Mouse (Mus musculus): ENCODE data around the gene Dglucy. TPM values are rescaled to one million over a fixed set of nuclear protein-coding genes. Genes with fewer than 3 reads are reported as not detected.

Dglucy gene
- polyA plus RNA-seq, 1 experiment from 2014 or later, result 2.8 TPM

DNA sequence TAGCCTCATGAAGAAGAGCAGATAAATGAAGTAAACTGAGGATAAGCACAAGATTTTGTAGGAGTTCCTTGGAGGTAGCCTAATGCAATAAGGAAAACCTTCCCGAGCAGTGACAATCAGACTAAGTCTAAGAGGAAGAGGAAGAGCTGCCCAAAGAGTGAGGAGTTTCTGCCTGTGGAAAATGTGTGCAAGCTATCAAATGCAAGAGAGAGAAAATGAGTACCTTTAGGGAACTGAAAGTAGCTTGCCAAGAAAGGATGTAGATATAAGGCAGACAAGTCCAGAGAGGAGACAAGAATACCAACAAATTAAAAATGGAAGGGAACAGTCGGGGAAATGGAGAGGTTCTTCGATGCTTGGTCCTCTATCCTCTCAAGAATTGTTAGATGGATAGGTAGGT lies 106.7 kb downstream of the Dglucy start:
- H3K4me3 ChIP-seq, result no peak overlapping the region
- no peak overlapping the region for H3K4me2 ChIP-seq
- H3K9me3 ChIP-seq (replicated peaks), result no peaks in the 10 kb centered on the region
- H3K27me3 ChIP-seq (replicated peaks), result peaks cover 16% of the 10 kb centered on the region
- H3K36me3 ChIP-seq, result no peaks in the 10 kb centered on the region
- no peak for ATAC-seq (ENCODE audit: insufficient number of reproducible peaks, low FRiP score)
- WGBS, result 81% methylated on average over 3 of the region's 3 CpGs
- H3K9ac ChIP-seq, result no peak overlapping the region
- no peak overlapping the region for H3K27ac ChIP-seq (ENCODE audit: poor library complexity, severe bottlenecking)
- H3K4me1 ChIP-seq (replicated peaks), result 0 out of 2 replicates have a peak, but pooled peaks cover 2% of the 10 kb centered on the region

DNA sequence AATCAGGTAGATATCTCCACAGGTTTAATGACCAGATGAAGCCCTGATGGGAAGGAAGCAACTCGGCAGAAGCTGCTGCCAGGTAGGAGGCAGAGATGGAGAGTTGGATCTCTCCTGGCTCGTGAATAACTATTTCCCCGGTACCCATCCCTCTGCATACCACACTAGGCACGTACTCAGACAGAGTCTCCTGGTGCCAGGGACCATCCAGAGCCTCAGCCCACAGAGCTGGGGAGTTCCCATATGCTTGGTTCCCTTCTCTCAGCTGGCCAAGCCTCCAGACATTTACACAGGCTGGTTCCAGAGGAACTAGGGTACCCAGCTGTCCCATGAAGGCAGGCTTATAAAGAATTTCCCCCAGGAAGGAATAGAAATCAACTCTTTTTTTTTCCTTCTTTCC lies 108.0 kb downstream of the Dglucy start:
- H3K9me3 ChIP-seq (replicated peaks), result 0 out of 2 replicates have a peak, but pooled peaks cover 4% of the 10 kb centered on the region
- no peak overlapping the region for H3K4me2 ChIP-seq
- H3K9ac ChIP-seq, result no peak overlapping the region
- no peaks in the 10 kb centered on the region for H3K36me3 ChIP-seq
- WGBS, result 80% methylated on average over 4 of the region's 4 CpGs
- no peak overlapping the region for H3K4me3 ChIP-seq
- peaks cover 16% of the 10 kb centered on the region for H3K27me3 ChIP-seq (replicated peaks)
- no peak overlapping the region for H3K27ac ChIP-seq (ENCODE audit: poor library complexity, severe bottlenecking)
- ATAC-seq (ENCODE audit: insufficient number of reproducible peaks, low FRiP score), result no peak
- 0 out of 2 replicates have a peak, but pooled peaks cover 2% of the 10 kb centered on the region for H3K4me1 ChIP-seq (replicated peaks)

DNA sequence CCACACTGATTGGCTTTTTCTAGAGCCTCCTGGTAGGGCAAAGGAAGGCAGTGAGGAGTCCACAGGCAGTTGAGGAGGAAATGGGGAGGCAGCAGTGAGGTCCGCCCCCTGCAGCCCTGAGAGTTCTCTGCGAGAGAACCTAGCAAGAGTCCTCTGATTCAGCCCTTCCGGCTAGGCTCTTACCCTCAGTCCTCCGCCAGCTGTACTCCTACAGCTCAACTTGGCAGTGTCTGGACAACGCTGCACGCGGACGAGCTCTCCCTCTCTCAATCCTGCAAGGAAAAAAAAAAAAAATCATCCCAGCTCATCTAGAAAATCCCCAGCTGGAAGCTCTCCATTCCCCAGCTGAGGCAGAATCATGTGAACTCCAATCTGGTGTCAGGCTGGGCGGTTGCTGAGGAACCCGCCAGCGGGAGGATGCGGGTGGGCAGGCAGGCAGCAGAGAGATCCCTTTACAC lies 109.0 kb downstream of the Dglucy start:
- ATAC-seq (ENCODE audit: insufficient number of reproducible peaks, low FRiP score), result no peak
- Histone ChIP-seq H3K4me1 (replicated peaks) (0 out of 2 replicates have a peak, but pooled peaks cover 2% of the 10 kb centered on the region), H3K27me3 (replicated peaks) (peaks cover 16% of the 10 kb centered on the region), H3K27ac (ENCODE audit: poor library complexity, severe bottlenecking) (no peak overlapping the region), H3K4me3 (no peak overlapping the region), H3K9me3 (replicated peaks) (0 out of 2 replicates have a peak, but pooled peaks cover 4% of the 10 kb centered on the region), H3K9ac (no peak overlapping the region), H3K4me2 (no peak overlapping the region), H3K36me3 (no peaks in the 10 kb centered on the region)
- WGBS, result 35% methylated on average over 12 of the region's 12 CpGs

DNA sequence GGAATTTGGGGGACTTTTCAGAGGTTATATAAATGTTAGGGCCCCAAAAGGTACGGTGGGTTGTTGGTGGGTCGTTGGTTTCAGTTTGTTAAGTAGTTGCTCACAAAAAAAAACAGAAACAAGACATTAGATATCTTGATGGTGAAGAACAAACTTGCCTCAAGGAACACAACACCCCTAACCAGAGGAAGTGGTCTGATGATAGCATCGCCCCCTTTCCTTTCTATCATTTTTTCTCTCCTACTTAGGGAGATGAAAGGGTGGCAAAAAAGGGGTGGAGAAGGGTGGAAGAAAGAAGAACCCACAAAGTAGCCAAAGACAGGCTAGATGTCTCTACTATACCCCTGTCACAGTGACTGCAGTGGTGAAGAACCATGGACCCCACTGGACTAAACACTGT lies 111.7 kb downstream of the Dglucy start:
- WGBS, result 81% methylated on average over 3 of the region's 3 CpGs
- no peak for ATAC-seq (ENCODE audit: insufficient number of reproducible peaks, low FRiP score)
- no peak overlapping the region for H3K9ac ChIP-seq
- 0 out of 2 replicates have a peak, but pooled peaks cover 4% of the 10 kb centered on the region for H3K9me3 ChIP-seq (replicated peaks)
- no peaks in the 10 kb centered on the region for H3K36me3 ChIP-seq
- no peak overlapping the region for H3K4me2 ChIP-seq
- H3K27ac ChIP-seq (ENCODE audit: poor library complexity, severe bottlenecking), result no peak overlapping the region
- peaks cover 15% of the 10 kb centered on the region for H3K27me3 ChIP-seq (replicated peaks)
- no peak overlapping the region for H3K4me3 ChIP-seq
- 0 out of 2 replicates have a peak, but pooled peaks cover 2% of the 10 kb centered on the region for H3K4me1 ChIP-seq (replicated peaks)

DNA sequence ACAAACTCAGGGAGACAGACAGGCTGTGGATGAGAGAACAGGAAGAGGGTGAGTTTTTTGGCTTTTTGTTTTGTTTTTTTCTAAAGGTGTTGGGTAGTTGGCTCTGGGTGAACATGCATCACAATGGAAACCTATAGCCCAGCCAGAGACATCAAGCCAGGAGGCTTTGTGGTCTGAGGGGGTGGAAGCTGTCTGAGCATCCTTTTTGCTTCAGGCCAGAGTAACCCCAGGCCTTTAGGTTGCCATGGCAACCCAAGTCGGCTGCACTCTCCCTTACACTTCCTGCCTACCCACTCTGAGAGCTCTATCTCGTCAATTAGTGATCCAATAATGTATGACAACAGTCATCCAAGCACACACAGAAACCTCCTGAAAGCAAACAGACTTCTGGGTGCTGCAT lies 116.6 kb downstream of the Dglucy start:
- 21% methylated on average over 2 of the region's 2 CpGs for WGBS

DNA sequence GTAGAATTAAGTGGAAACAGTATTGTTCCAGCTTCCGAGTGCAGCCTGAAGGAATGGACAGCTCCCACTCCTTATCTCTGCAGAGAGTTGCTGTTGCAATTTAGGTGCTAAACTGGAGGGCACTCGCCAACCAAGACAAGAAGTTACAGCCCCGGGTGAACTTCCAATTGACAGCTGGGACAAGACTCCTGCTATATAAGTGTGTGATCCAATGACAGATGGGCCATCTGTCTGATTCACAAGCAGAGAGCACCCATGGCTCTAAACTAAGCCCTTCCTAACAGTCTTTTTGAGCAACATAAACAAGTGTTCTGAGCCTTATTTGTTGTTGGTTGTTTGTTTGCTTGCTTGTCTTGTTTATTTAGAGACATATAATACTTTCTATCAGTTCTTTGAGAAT lies 117.8 kb downstream of the Dglucy start:
- no peak for ATAC-seq (ENCODE audit: insufficient number of reproducible peaks, low FRiP score)
- Histone ChIP-seq H3K9ac (no peak overlapping the region), H3K9me3 (replicated peaks) (no peaks in the 10 kb centered on the region), H3K4me2 (no peak overlapping the region), H3K4me3 (no peak overlapping the region), H3K27ac (ENCODE audit: poor library complexity, severe bottlenecking) (no peak overlapping the region), H3K27me3 (replicated peaks) (peaks cover 61% of the 10 kb centered on the region), H3K36me3 (no peaks in the 10 kb centered on the region), H3K4me1 (replicated peaks) (peaks cover 15% of the 10 kb centered on the region)
- 17% methylated on average over 3 of the region's 3 CpGs for WGBS

More for the DNA sequence above, 116.6 kb downstream of the Dglucy start:
- Histone ChIP-seq H3K9me3 (replicated peaks) (0 out of 2 replicates have a peak, but pooled peaks cover 4% of the 10 kb centered on the region), H3K27ac (ENCODE audit: poor library complexity, severe bottlenecking) (no peak overlapping the region), H3K27me3 (replicated peaks) (peaks cover 50% of the 10 kb centered on the region), H3K4me3 (no peak overlapping the region), H3K9ac (no peak overlapping the region), H3K36me3 (no peaks in the 10 kb centered on the region), H3K4me2 (no peak overlapping the region), H3K4me1 (replicated peaks) (peaks cover 15% of the 10 kb centered on the region)
- ATAC-seq (ENCODE audit: insufficient number of reproducible peaks, low FRiP score), result no peak

DNA sequence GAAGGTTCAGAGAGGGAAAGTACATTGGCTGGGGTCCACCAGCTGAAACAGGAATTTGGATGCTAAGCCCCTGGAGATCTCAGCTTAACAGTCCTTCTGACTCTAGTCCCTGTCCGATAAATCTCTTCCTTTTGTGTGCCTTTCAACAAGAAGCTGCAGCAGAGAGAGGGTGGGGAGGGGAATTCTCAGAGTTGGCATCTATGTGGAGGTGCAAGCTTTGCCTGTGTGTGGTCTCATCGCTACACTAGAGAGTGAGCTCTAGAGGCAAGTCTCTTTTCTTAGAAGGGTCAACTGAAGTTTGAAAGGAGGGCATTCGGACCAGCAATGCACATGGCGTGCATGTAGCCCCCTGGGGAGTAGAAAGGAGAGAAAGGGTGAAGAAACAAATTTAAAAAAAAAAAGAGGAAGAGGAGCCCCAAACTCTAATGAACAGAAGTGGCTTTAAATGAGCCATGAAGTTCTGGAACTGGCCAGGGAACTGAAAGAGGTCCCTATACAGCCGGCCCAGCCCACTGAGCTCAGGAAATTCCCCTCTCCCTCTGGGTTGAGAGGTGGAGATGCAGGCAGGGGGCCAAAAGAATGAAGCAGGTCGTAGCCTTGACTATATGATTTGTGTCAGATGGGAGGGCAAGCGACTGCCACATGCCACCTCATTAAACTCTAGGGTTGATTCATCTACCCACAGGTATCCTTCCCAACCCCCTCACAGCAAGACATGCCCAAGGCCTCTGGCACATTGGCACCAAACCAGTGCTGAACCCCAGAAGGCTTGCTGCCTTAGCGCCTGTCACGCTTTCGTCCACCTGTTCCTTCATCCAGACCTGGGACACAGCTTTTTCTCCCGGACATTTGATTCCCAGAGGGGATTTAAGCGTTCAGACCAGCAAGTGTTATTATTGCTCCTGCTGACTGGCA lies 119.1 kb downstream of the Dglucy start:
- Histone ChIP-seq H3K9me3 (replicated peaks) (no peaks in the 10 kb centered on the region), H3K4me1 (replicated peaks) (peaks cover 15% of the 10 kb centered on the region), H3K27ac (ENCODE audit: poor library complexity, severe bottlenecking) (no peak overlapping the region), H3K4me2 (peak overlapping the region; percentile 73; the same call in 1 of the 2 replicates), H3K9ac (no peak overlapping the region), H3K4me3 (no peak overlapping the region), H3K27me3 (replicated peaks) (peaks cover 74% of the 10 kb centered on the region), H3K36me3 (no peaks in the 10 kb centered on the region)
- WGBS, result 52% methylated on average over 12 of the region's 12 CpGs
- no peak for ATAC-seq (ENCODE audit: insufficient number of reproducible peaks, low FRiP score)

DNA sequence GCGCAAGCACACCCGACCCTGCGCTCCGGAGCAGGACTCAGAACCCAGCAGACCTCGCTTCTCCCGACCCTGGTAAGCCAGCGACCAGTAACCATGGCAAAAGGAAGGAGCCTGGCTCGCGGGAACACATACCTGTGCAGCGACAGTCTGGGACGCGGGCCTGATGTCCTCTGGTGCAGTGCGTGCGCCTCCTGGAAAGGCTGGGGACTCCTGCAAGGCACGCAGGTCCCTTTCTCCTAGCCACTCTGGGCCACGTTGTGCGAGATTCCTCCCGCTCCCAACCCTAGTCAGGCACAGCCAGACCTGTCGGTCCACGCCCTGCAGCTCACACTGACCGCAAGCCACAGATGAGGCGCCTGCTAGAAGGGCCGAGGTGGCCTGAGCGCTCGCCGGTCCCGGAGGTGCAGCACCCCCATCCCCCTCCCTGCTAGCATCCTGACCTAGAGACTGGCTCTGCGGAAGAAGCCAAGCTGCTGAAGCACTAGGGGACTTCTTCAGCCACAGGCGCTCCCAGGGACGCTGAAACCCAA lies 120.3 kb downstream of the Dglucy start:
- peak overlapping the region; percentile 40 for H3K4me3 ChIP-seq
- H3K27ac ChIP-seq (ENCODE audit: poor library complexity, severe bottlenecking), result no peak overlapping the region
- H3K36me3 ChIP-seq, result no peaks in the 10 kb centered on the region
- under 1% methylated on average over 30 of the region's 30 CpGs for WGBS
- no peaks in the 10 kb centered on the region for H3K9me3 ChIP-seq (replicated peaks)
- H3K4me2 ChIP-seq, result peak overlapping the region; percentile 73
- H3K9ac ChIP-seq, result peak overlapping the region; percentile 33; the same call in 1 of the 2 replicates
- H3K4me1 ChIP-seq (replicated peaks), result peaks cover 15% of the 10 kb centered on the region
- peak; percentile 36; the same call in 1 of the 2 replicates for ATAC-seq (ENCODE audit: insufficient number of reproducible peaks, low FRiP score)
- peaks cover 81% of the 10 kb centered on the region for H3K27me3 ChIP-seq (replicated peaks)

DNA sequence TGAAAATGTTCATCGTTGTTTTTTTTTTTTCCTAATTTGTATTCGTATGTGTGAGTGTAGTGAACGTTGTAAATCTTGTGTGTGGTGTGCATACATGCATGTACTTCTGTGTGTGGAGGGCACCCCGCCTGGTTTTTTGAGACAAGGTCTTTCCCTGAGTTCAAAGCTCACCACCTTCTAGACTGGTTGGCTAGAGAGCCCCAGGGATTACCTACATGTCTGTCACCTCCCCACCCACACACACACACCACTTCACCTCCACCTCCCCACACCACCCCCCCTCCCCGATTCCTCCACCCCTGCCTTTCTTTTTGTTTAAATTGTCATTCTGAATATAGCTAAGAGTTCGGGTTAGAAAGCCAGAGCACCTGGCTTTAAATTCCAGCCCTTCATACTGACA lies 122.0 kb downstream of the Dglucy start:
- no peak for ATAC-seq (ENCODE audit: insufficient number of reproducible peaks, low FRiP score)
- WGBS, result 68% methylated on average over 6 of the region's 6 CpGs
- H3K4me2 ChIP-seq, result no peak overlapping the region
- no peak overlapping the region for H3K9ac ChIP-seq
- H3K4me3 ChIP-seq, result no peak overlapping the region
- no peak overlapping the region for H3K27ac ChIP-seq (ENCODE audit: poor library complexity, severe bottlenecking)
- H3K4me1 ChIP-seq (replicated peaks), result peaks cover 15% of the 10 kb centered on the region
- no peaks in the 10 kb centered on the region for H3K9me3 ChIP-seq (replicated peaks)
- peaks cover 83% of the 10 kb centered on the region for H3K27me3 ChIP-seq (replicated peaks)
- no peaks in the 10 kb centered on the region for H3K36me3 ChIP-seq

DNA sequence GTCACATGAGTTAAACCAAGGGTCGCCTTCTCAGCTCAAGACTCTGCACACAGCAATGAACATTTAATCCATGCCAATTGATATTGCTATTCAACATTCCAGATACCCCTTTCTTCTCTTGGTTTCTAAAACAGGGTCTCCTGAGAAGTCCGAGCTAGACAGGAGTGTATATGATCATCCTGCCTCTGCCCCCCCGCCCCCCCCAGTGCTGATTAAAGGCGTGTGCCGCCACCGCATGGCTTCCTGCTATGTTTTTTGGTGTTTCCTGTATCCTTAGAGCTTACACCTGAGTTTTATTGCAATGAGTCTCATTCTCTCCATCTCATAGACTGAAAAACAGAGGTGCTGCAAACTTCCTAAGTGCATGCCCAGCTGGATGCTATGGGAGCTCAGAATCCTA lies 122.5 kb downstream of the Dglucy start:
- WGBS, result 71% methylated on average over 6 of the region's 6 CpGs
- Histone ChIP-seq H3K4me3 (no peak overlapping the region), H3K27me3 (replicated peaks) (peaks cover 81% of the 10 kb centered on the region), H3K36me3 (no peaks in the 10 kb centered on the region), H3K4me1 (replicated peaks) (peaks cover 15% of the 10 kb centered on the region), H3K27ac (ENCODE audit: poor library complexity, severe bottlenecking) (no peak overlapping the region), H3K4me2 (no peak overlapping the region), H3K9me3 (replicated peaks) (no peaks in the 10 kb centered on the region), H3K9ac (no peak overlapping the region)
- ATAC-seq (ENCODE audit: insufficient number of reproducible peaks, low FRiP score), result no peak

DNA sequence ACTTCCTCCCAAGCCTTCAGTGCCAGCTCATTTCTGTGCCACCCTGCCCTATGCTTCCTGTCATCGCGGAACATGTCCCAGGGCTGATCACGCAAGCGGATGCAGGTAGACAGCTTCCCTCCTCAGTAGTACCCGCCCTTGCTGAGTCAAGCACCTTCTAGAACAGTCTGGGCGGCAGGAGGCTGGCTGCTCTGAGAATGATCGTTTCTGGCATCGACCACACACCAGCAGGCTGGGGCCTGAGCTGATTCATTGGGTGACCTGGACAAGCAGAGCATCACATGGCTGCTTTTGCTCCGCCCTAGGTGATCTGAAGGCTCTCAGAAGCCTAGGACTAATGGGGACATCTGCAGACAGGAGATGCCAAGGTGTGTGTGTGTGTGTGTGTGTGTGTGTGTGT lies 124.9 kb downstream of the Dglucy start:
- Histone ChIP-seq H3K4me1 (replicated peaks) (peaks cover 21% of the 10 kb centered on the region), H3K27ac (ENCODE audit: poor library complexity, severe bottlenecking) (no peak overlapping the region), H3K9me3 (replicated peaks) (no peaks in the 10 kb centered on the region), H3K4me3 (no peak overlapping the region), H3K27me3 (replicated peaks) (peaks cover 76% of the 10 kb centered on the region), H3K9ac (no peak overlapping the region), H3K4me2 (no peak overlapping the region), H3K36me3 (no peaks in the 10 kb centered on the region)
- no peak for ATAC-seq (ENCODE audit: insufficient number of reproducible peaks, low FRiP score)
- 83% methylated on average over 9 of the region's 9 CpGs for WGBS
